Mouse (Mus musculus): ENCODE measurements at regions not wholly inside any gene's neighbourhood (a gene's known extent, or its start where the extent isn't known, plus 50 kb on each side); places are given as distances from the start of the nearest gene placed in this dataset.

GRCm38 (mm10) chrX:85329474-85330225, 80.2 kb downstream of the Fthl17a start:
- intact Hi-C loops (cut with DNase I), result no loop called here
- Histone ChIP-seq H3K4me3 (no peak overlapping the region), H3K27ac (no peak overlapping the region)
- DNase-seq, result no peak
- no peak for TF ChIP-seq CTCF (IDR thresholded peaks at IDR 0.05)

GRCm38 (mm10) chrX:85343517-85343916, 94.0 kb downstream of the Fthl17a start:
- Histone ChIP-seq H3K27ac (no peak overlapping the region), H3K4me3 (no peak overlapping the region)
- no peak for TF ChIP-seq CTCF (IDR thresholded peaks at IDR 0.05)
- intact Hi-C loops (cut with DNase I), result no loop called here
- DNase-seq, result peak; percentile 26

GRCm38 (mm10) chrX:85375296-85375695, 125.8 kb downstream of the Fthl17a start:
- H3K4me3 ChIP-seq, result no peak overlapping the region
- intact Hi-C loops (cut with DNase I), result no loop called here
- DNase-seq, result no peak
- no peak overlapping the region for H3K27ac ChIP-seq
- TF ChIP-seq CTCF (IDR thresholded peaks at IDR 0.05), result no peak

- no peak overlapping the region for H3K4me3 ChIP-seq
- peak; percentile 16; the same call in 1 of the 2 replicates for TF ChIP-seq CTCF (IDR thresholded peaks at IDR 0.05)
- DNase-seq, result no peak
- no peak overlapping the region for H3K27ac ChIP-seq
- intact Hi-C loops (cut with DNase I), result no loop called here
These were observed 135.0 kb downstream of the Fthl17a start for GRCm38 (mm10) chrX:85384452-85384851.
